Mouse (Mus musculus) C2C12 (cell line): ENCODE measurements around the gene Krcc1.

Source experiments
- CTCF ChIP-seq: IDR thresholded peaks from one replicate; pipeline ENCODE4 v1.5.1; 2011; ENCODE audit not compliant: control insufficient read depth, insufficient read depth, insufficient read length
- MAX ChIP-seq: IDR thresholded peaks from one replicate; pipeline ENCODE4 v1.6.1; 2011; ENCODE audit warnings: mild to moderate bottlenecking, control low read depth
- MYOG ChIP-seq: IDR thresholded peaks from one replicate; pipeline ENCODE4 v1.6.1; 2011; ENCODE audit not compliant: control insufficient read depth, insufficient read length; ENCODE audit errors: extremely low read depth

GRCm38 (mm10) chr6:71298751-71299150, 27.3 kb downstream of the Krcc1 start:
- TF ChIP-seq CTCF (no peak), MAX (no peak), MYOG (no peak)
